22 mouse cellular contexts compared by ENCODE assay signal in genomic region chr9:116377706-116378105, GRCm38 (mm10).
A peak's percentile ranks its signal among the peaks of the same experiment; 100 is the strongest.
DNase-seq lines count a peak whose midpoint lies in the region; ATAC-seq and TF ChIP-seq lines count a peak whose summit lies in the region.
"Had no signal": no experiment of that assay in that cellular context is flagged by ENCODE, and none has a peak within 500 bp of the region (broad histone marks: within the 10 kb centered on the region; RNA-seq: fewer than 3 reads in every experiment).

No protein-coding gene starts in this region.

- 19% methylated on average over 1 of the region's 1 CpGs for WGBS in hindbrain, postnatal 0 days
- WGBS in hindbrain, embryonic 12.5 days = 32% methylated on average over 1 of the region's 1 CpGs

- H3K4me2 ChIP-seq in hindbrain, postnatal 0 days (ENCODE audit: low read depth, low read length) = no peak overlapping the region
- H3K4me2 ChIP-seq in hindbrain, embryonic 12.5 days (replicated peaks) = no peak overlapping the region

- H3K27ac ChIP-seq in hindbrain, postnatal 0 days = no peak overlapping the region
- no peak overlapping the region for H3K27ac ChIP-seq in hindbrain, embryonic 12.5 days
- H3K27ac ChIP-seq in left cerebral cortex, adult 2 months = no peak overlapping the region

- intact Hi-C loops in left cerebral cortex, postnatal 4 days (cut with DNase I) = no loop called here
- intact Hi-C loops in left cerebral cortex, adult 2 months (cut with DNase I) = no loop called here

- H3K4me3 ChIP-seq in hindbrain, postnatal 0 days (ENCODE audit: low read length) = no peak overlapping the region
- no peak overlapping the region for H3K4me3 ChIP-seq in hindbrain, embryonic 12.5 days
- no peak overlapping the region for H3K4me3 ChIP-seq in left cerebral cortex, adult 2 months

- ATAC-seq in hindbrain, postnatal 0 days = no peak
- ATAC-seq in hindbrain, embryonic 12.5 days (ENCODE audit: low FRiP score) = no peak
- ATAC-seq: activated CD4-positive, CD25-positive, alpha-beta regulatory T cell, adult 4 months; CD4-positive, CD25-positive, alpha-beta regulatory T cell, adult 4 months; Patski had no signal

- peak; percentile 79 for DNase-seq in cerebellum, postnatal 10 days
- DNase-seq in cerebellum, adult 11-12 months = no peak
- DNase-seq in cerebellum, postnatal 14 days = peak; percentile 54 to 75
- no peak for DNase-seq in cerebellum, adult 8-10 months
- peak; percentile 43 for DNase-seq in hindbrain, postnatal 0 days (ENCODE audit: low spot score)
- DNase-seq in left cerebral cortex, postnatal 4 days = peak; percentile 32
- no peak for DNase-seq in left cerebral cortex, adult 2 months (ENCODE audit: extremely low spot score in 1 of 2, low spot score in 2 of 2)
- DNase-seq: adrenal gland, adult 2 months; adrenal gland, adult 8-10 months; adrenal gland, postnatal 10 days; adrenal gland, postnatal 14 days; adrenal gland, postnatal 25 days; adrenal gland, postnatal 36 days; B cell, adult 2 months; cerebellum, adult 11 months; cerebellum, adult 18-20 months had no signal

- no peak overlapping the region for H3K9ac ChIP-seq in hindbrain, postnatal 0 days (replicated peaks; ENCODE audit: low read length)
- no peak overlapping the region for H3K9ac ChIP-seq in hindbrain, embryonic 12.5 days

- no peaks in the 10 kb centered on the region for H3K4me1 ChIP-seq in hindbrain, postnatal 0 days (ENCODE audit: insufficient read depth, low read length)
- H3K4me1 ChIP-seq in hindbrain, embryonic 12.5 days = peaks cover 7% of the 10 kb centered on the region

- H3K9me3 ChIP-seq in hindbrain, postnatal 0 days (ENCODE audit: low read length) = no peaks in the 10 kb centered on the region
- no peaks in the 10 kb centered on the region for H3K9me3 ChIP-seq in hindbrain, embryonic 12.5 days (replicated peaks)

- no peaks in the 10 kb centered on the region for H3K36me3 ChIP-seq in hindbrain, postnatal 0 days (ENCODE audit: insufficient read depth, low read length)
- no peaks in the 10 kb centered on the region for H3K36me3 ChIP-seq in hindbrain, embryonic 12.5 days
- H3K36me3 ChIP-seq: G1E had no signal

- no peak for TF ChIP-seq CTCF in hindbrain, postnatal 0 days (IDR thresholded peaks at IDR 0.05; ENCODE audit: low read depth)
- no peak for TF ChIP-seq CTCF in left cerebral cortex, adult 2 months (IDR thresholded peaks at IDR 0.05)

- H3K27me3 ChIP-seq in hindbrain, postnatal 0 days (ENCODE audit: insufficient read depth, low read length) = no peaks in the 10 kb centered on the region
- H3K27me3 ChIP-seq in hindbrain, embryonic 12.5 days = no peaks in the 10 kb centered on the region
- H3K27me3 ChIP-seq: CH12.LX, Patski had no signal

Comparison
In these comparisons a context has a peak if more than half of its experiments do, and no peak if none do; other contexts are left out.
1. DNase-seq: peak in cerebellum, postnatal 10 days (2 of 2), cerebellum, postnatal 14 days (2 of 2), hindbrain, postnatal 0 days (single experiment) and left cerebral cortex, postnatal 4 days (single experiment); none in cerebellum, adult 11-12 months (single experiment), cerebellum, adult 8-10 months (single experiment) and left cerebral cortex, adult 2 months (0 of 2).